Mouse (Mus musculus) bone marrow macrophage, adult 2 months (primary cell): ENCODE measurements around the gene B4galnt1. TPM values are rescaled to one million over a fixed set of nuclear protein-coding genes. Genes with fewer than 3 reads are reported as not detected.
"Not testable (repeated sequence)": the region's sequence is repeated elsewhere in the genome, so short reads cannot be mapped to it uniquely, and the experiment has no call there.

Source experiments
- H3K27ac ChIP-seq: 2 replicates; pipeline ENCODE4 v1.5.1; 2012; ENCODE audit warnings: low read depth, low read length; ENCODE audit not compliant: insufficient read depth
- H3K4me1 ChIP-seq: 2 replicates; pipeline ENCODE4 v1.6.1; 2012; ENCODE audit warnings: low read length; ENCODE audit not compliant: control insufficient read depth, insufficient read depth
- H3K4me3 ChIP-seq: 2 replicates; pipeline ENCODE4 v1.5.1; 2012; ENCODE audit warnings: mild to moderate bottlenecking, low read length, moderate library complexity; ENCODE audit not compliant: insufficient read depth
- CTCF ChIP-seq: IDR thresholded peaks from 2 replicates; pipeline ENCODE4 v1.5.1; 2012; ENCODE audit warnings: low read depth, mild to moderate bottlenecking, low read length, moderate library complexity
- POLR2A ChIP-seq: IDR thresholded peaks from 2 replicates; pipeline ENCODE4 v1.6.1; 2012; ENCODE audit warnings: mild to moderate bottlenecking, low read depth, low read length, borderline replicate concordance
- polyA plus RNA-seq: library from polyadenylated mRNA; stranded (reverse); fragments of >200 nt; gene quantifications from 2 replicates; pipeline ENCODE4 v1.2.4, GENCODE M21; 2012; ENCODE audit not compliant: missing spikeins, insufficient read depth, insufficient read length

Gene B4galnt1
- polyA plus RNA-seq, 1 experiment: 50.6 TPM

GRCm38 (mm10) chr10:127126579-127126978 is 38.4 kb upstream of the B4galnt1 start:
- Histone ChIP-seq H3K27ac (peak overlapping the region; percentile 44), H3K4me1 (peaks cover 45% of the 10 kb centered on the region), H3K4me3 (no peak overlapping the region)
- TF ChIP-seq CTCF (no peak), POLR2A (no peak)

DNA sequence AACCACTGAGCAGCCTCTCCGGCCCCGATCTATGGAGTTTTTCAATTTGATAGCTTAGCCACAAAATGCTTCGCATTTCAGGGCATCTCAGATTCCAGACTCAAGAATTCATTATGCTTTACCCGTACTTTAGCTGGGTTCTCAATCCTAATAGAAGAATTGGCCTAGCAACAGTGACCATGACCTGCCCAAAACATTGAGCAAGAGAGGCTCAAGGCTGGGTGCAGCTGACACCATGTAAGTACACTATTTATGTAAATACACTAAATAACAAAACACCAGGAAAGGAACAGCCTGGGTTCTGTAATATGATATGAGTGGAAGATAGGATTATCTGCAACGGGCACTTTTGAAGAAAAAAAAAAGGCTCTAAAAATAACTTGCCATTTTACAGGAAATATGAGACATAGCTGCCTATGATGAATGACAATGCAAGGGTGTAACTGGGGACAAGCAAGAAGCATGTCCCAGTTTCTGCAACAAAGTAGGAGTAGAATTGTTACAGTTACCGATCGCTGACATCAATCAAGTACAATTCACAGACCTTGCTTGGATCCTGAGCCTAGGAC is 37.2 kb upstream of the B4galnt1 start:
- H3K4me1 ChIP-seq: peaks cover 40% of the 10 kb centered on the region
- H3K27ac ChIP-seq: peak overlapping the region; percentile 55
- TF ChIP-seq CTCF (no peak), POLR2A (no peak)
- H3K4me3 ChIP-seq: no peak overlapping the region

DNA sequence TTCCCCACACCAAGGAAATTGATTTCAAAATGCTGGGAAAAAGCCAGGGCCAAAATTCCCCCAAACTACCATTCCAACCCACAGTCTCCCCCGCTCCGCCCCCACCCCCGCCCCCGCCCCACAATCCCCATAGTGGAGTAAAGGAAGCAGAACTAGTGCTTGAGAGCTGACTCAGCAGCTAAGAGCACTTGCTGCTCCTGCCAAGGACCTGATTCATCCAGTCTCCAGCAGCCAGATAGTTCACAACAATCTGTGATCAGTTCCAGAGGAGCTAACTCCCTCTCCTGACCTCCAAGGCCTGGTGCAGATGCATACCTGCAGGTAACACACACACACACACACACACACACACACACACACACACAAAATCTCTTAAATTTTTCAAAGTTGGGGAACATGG is 35.6 kb upstream of the B4galnt1 start:
- peaks cover 37% of the 10 kb centered on the region for H3K4me1 ChIP-seq

DNA sequence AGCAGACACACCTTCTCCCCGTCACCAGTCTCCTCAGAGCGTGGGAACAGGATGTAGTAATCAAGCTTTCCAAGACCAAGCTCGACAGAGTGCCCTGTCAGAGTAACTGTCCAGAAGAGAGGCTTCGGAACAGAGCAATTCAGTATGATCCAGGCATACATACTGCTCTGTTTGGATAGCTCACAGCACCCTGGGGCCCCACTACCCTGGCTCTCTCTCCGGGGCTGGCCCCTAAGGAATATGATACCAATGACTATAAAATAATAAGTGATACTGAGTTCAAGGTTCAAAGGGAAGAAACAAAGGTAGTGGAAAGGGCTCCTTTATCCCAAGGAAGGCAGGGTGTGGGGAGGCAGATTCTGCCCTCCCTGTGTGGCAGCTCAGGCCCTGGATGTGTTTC is 32.6 kb upstream of the B4galnt1 start:
- Histone ChIP-seq H3K27ac (no peak overlapping the region), H3K4me1 (peaks cover 45% of the 10 kb centered on the region), H3K4me3 (no peak overlapping the region)
- TF ChIP-seq CTCF (no peak), POLR2A (no peak)

More for the DNA sequence above, 35.6 kb upstream of the B4galnt1 start:
- H3K27ac ChIP-seq: peak overlapping the region; percentile 63
- TF ChIP-seq POLR2A (no peak), CTCF (no peak)
- no peak overlapping the region for H3K4me3 ChIP-seq

GRCm38 (mm10) chr10:127134394-127135035 is 30.5 kb upstream of the B4galnt1 start:
- H3K27ac ChIP-seq, H3K4me3 ChIP-seq: not testable (repeated sequence)
- H3K4me1 ChIP-seq: peaks cover 30% of the 10 kb centered on the region

GRCm38 (mm10) chr10:127135118-127135836 is 29.7 kb upstream of the B4galnt1 start:
- no peak overlapping the region for H3K27ac ChIP-seq
- H3K4me1 ChIP-seq: peaks cover 30% of the 10 kb centered on the region
- H3K4me3 ChIP-seq: no peak overlapping the region
- no peak for TF ChIP-seq CTCF
- no peak for TF ChIP-seq POLR2A

DNA sequence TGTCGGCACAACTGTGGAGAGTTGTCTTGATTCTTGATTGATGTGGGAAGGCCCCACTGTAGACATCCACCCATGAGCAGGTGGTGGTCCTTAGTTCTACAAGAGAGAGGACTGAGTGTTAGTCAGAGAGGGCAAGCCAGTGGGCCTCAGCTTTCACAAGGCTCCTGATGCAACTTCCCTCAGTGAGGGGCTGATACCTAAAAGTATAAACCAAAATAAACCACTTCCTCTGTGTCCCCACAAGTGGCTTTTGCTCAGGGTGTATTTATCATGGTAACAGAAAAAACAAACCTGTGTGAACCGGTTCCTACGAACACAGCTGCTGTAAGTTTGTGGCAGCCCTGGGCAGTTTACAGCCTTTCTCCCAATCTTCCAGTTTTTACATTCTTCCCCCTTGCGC is 28.5 kb upstream of the B4galnt1 start:
- TF ChIP-seq POLR2A: no peak
- no peak for TF ChIP-seq CTCF
- H3K4me3 ChIP-seq: no peak overlapping the region
- H3K27ac ChIP-seq: no peak overlapping the region
- peaks cover 26% of the 10 kb centered on the region for H3K4me1 ChIP-seq

GRCm38 (mm10) chr10:127137896-127138295 is 27.1 kb upstream of the B4galnt1 start:
- no peak overlapping the region for H3K27ac ChIP-seq
- TF ChIP-seq POLR2A (no peak), CTCF (no peak)
- H3K4me3 ChIP-seq: no peak overlapping the region
- H3K4me1 ChIP-seq: peaks cover 21% of the 10 kb centered on the region

DNA sequence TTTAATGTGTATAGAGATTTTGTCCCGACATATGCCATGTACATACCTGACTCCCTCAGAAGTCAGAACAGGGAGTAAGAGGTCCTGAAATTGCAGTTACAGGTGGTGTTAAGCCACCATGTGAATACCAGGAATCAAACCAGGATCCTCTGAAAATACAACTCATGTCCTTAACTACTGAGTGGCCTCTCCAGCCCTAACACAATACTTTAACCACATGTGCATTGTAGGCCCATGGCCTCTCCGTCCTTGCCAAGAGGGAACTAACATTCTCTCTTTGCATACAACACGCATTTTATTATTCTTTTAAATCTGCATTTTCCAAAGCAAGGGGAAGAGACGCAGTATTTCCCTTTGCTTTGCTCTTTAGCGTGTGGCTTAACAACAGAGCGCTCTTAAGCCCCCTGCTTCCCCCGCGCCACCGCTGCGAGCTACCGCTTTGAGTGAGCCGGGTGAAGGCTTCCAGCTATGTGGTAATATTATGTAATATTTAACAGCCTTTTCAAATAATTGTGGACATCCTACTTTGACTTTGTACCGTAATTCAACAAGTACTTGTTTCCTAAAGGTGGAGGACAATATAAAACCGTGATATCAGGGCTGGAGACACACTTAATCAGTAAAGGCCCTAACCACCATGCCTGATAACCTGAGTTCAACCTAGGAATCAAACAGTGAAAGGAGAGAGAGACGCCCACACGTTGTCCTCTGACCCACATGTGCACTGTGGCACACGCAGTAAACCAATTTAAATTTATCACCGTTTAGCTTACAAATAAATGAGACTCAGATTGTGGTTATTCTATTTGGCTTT is 26.5 kb upstream of the B4galnt1 start:
- Histone ChIP-seq H3K27ac (no peak overlapping the region), H3K4me1 (peaks cover 21% of the 10 kb centered on the region), H3K4me3 (no peak overlapping the region)
- TF ChIP-seq POLR2A: no peak
- no peak for TF ChIP-seq CTCF
